Mouse (Mus musculus) right cerebral cortex, postnatal 10 days (tissue): ENCODE data around the gene Disp1.

Source experiments
- DNase-seq, 2 experiments: peaks; one replicate each; pipeline ENCODE4 v3.0.0; 2021; ENCODE audit warnings: low spot score in 2 of 2

The Disp1 gene

GRCm38 (mm10) chr1:183163512-183164189 is 57.7 kb downstream of the Disp1 start:
- DNase-seq = no peak

- no peak for DNase-seq
Observed at GRCm38 (mm10) chr1:183161057-183161456, 60.3 kb downstream of the Disp1 start.

- DNase-seq = no peak
Observed at GRCm38 (mm10) chr1:183160188-183160587, 61.1 kb downstream of the Disp1 start.

GRCm38 (mm10) chr1:183159183-183159582 is 62.1 kb downstream of the Disp1 start:
- no peak for DNase-seq

- no peak for DNase-seq
Observed at GRCm38 (mm10) chr1:183155600-183155999, 65.7 kb downstream of the Disp1 start.

GRCm38 (mm10) chr1:183154296-183155204 is 66.8 kb downstream of the Disp1 start:
- DNase-seq = peak in 1 of 2 experiments; percentile 36

- no peak for DNase-seq
Observed at GRCm38 (mm10) chr1:183153354-183153753, 68.0 kb downstream of the Disp1 start.

GRCm38 (mm10) chr1:183151510-183152319 is 69.6 kb downstream of the Disp1 start:
- peak in 1 of 2 experiments; percentile 41 for DNase-seq

- no peak for DNase-seq
Observed at GRCm38 (mm10) chr1:183150379-183150840, 70.9 kb downstream of the Disp1 start.

GRCm38 (mm10) chr1:183149571-183150105 is 71.7 kb downstream of the Disp1 start:
- no peak for DNase-seq

GRCm38 (mm10) chr1:183147438-183147841 is 73.9 kb downstream of the Disp1 start:
- DNase-seq = peak; percentile 53 to 59

GRCm38 (mm10) chr1:183146795-183147194 is 74.5 kb downstream of the Disp1 start:
- no peak for DNase-seq

GRCm38 (mm10) chr1:183146102-183146735 is 75.1 kb downstream of the Disp1 start:
- no peak for DNase-seq

- DNase-seq = no peak
Observed at GRCm38 (mm10) chr1:183144602-183145205, 76.6 kb downstream of the Disp1 start.

GRCm38 (mm10) chr1:183143246-183143645 is 78.1 kb downstream of the Disp1 start:
- no peak for DNase-seq

- DNase-seq = no peak
Observed at GRCm38 (mm10) chr1:183142566-183142965, 78.8 kb downstream of the Disp1 start.

- DNase-seq = no peak
Observed at GRCm38 (mm10) chr1:183141329-183141728, 80.0 kb downstream of the Disp1 start.

- DNase-seq = no peak
Observed at GRCm38 (mm10) chr1:183140511-183141268, 80.6 kb downstream of the Disp1 start.

GRCm38 (mm10) chr1:183138088-183138487 is 83.2 kb downstream of the Disp1 start:
- DNase-seq = no peak

GRCm38 (mm10) chr1:183134427-183134826 is 86.9 kb downstream of the Disp1 start:
- no peak for DNase-seq
